Mouse (Mus musculus) erythroblast, embryonic 14.5 days (primary cell): ENCODE measurements around the gene Sbk1.

ENCODE experiments used
- GATA1 ChIP-seq: IDR thresholded peaks from 2 replicates; pipeline ENCODE4 v1.6.1; 2012; ENCODE audit warnings: low read length, inconsistent platforms, mixed read lengths
- TAL1 ChIP-seq: IDR thresholded peaks from 3 replicates; pipeline ENCODE4 v1.6.1; 2012; ENCODE audit warnings: low read length, inconsistent platforms, mixed read lengths

- TF ChIP-seq GATA1 = no peak
- TF ChIP-seq TAL1 = no peak
These were observed 2.2 kb downstream of the Sbk1 start for GRCm38 (mm10) chr7:126274626-126275025.
